Mouse (Mus musculus): ENCODE data around the gene Serbp1. TPM values are rescaled to one million over a fixed set of nuclear protein-coding genes. Genes with fewer than 3 reads are reported as not detected.

The Serbp1 gene
- polyA plus RNA-seq, 1 experiment from 2014 or later, result 513 TPM

DNA sequence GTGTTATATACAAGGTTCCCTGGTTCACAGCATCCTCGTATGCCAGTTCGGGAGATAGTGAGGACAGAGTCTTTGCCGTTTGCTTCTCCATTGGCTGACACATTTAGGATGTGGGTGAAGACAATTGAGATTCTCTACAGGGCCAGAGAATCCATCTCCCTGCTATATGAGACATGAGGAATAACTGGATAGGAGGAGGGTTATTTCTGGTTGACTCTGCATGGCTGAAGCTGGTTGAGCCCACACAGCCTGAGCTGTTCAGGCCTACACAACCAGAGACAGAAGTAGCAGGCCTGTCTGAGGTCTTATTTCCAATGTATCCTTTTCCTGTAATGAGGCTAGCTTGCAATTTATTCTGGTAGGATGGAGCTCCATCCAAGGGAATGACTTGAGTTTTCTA lies 3.3 kb downstream of the Serbp1 start:
- H3K9ac ChIP-seq, result no peak overlapping the region
- no peak overlapping the region for H3K4me2 ChIP-seq
- H3K9me3 ChIP-seq (replicated peaks), result no peaks in the 10 kb centered on the region
- no peak overlapping the region for H3K4me3 ChIP-seq
- no peak for ATAC-seq
- H3K27me3 ChIP-seq (replicated peaks), result no peaks in the 10 kb centered on the region
- 89% methylated on average over 3 of the region's 3 CpGs for WGBS (ENCODE audit: insufficient replicate concordance)
- no peaks in the 10 kb centered on the region for H3K36me3 ChIP-seq
- no peaks in the 10 kb centered on the region for H3K4me1 ChIP-seq
- H3K27ac ChIP-seq, result no peak overlapping the region

DNA sequence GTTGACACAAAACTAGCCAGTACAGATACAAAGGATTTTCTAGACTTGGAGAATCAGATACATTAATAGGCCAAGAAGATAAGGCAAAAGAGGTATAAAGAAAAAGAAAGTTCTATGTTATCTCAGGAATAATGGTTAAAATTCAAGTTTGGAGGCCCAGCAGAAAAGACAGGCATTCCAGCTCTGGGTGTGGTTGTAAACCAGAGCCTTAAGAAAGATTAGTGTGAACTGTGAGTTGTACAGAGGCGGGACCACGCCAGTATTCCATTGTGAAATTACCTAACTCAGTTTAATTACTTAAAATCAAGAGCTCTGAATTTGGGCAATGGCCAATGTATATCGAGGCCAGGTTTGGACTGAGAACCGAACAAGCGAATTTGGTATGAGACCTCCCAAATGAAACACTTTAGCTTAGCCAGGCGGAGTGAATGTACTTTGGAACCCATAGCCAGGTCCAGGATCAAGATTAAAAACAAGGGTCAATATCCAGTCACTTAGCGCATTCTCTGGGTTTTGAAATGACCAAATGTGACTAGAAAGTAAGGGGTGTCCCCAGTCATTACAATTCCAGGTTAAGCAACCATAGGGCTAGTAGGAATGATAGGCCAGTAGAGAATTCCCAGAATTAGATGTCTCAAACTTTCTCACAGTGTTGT lies 5.9 kb downstream of the Serbp1 start:
- Histone ChIP-seq H3K36me3 (no peaks in the 10 kb centered on the region), H3K4me2 (no peak overlapping the region), H3K27me3 (replicated peaks) (no peaks in the 10 kb centered on the region), H3K4me1 (no peaks in the 10 kb centered on the region), H3K4me3 (no peak overlapping the region), H3K27ac (no peak overlapping the region), H3K9me3 (replicated peaks) (no peaks in the 10 kb centered on the region), H3K9ac (no peak overlapping the region)
- ATAC-seq, result no peak
- WGBS (ENCODE audit: insufficient replicate concordance), result 75% methylated on average over 7 of the region's 7 CpGs

DNA sequence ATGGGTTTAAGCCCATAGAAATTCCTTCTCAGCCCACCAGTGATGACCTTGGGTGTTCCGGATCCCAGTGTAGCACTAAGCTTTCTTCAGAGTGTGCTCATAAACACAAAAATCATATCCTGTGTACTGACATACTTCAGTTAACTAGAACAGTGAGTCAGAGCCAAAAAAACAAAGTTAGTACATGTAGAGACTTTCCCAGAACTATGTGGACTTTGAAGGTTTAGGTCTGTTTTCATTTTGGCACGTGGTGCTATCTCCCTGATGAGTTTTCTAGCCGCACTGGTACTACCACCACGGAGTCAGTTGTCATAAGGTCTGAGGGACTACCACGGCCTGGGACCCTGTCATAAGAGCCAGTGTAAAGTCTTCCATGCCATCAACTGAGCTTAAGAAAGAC lies 6.5 kb downstream of the Serbp1 start:
- Histone ChIP-seq H3K9me3 (replicated peaks) (no peaks in the 10 kb centered on the region), H3K4me2 (no peak overlapping the region), H3K4me1 (no peaks in the 10 kb centered on the region), H3K36me3 (no peaks in the 10 kb centered on the region), H3K27ac (no peak overlapping the region), H3K4me3 (no peak overlapping the region), H3K27me3 (replicated peaks) (no peaks in the 10 kb centered on the region), H3K9ac (no peak overlapping the region)
- ATAC-seq, result no peak
- 77% methylated on average over 5 of the region's 5 CpGs for WGBS (ENCODE audit: insufficient replicate concordance)

DNA sequence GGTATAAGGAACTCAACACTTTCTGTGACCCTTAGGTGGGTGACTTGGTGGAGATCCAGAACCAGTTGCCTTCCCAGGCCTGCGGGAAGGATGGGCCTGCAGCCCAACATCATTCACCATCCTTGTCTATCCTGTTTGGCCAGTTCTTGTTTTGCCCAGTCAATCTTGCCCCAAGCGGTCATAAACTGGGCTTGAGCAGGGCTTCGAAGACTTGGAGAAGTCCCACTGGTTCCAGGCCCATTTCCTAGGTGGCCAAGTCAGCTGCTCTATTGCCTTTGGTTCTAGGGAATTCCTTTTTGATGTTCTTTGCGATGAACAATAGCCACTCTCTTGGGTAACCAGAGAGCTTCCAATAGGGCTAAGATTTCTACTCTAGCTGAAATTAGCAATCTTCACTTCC lies 13.1 kb downstream of the Serbp1 start:
- ATAC-seq, result no peak
- H3K27me3 ChIP-seq (replicated peaks), result no peaks in the 10 kb centered on the region
- no peak overlapping the region for H3K9ac ChIP-seq
- no peak overlapping the region for H3K27ac ChIP-seq
- WGBS (ENCODE audit: insufficient replicate concordance), result 73% methylated on average over 4 of the region's 4 CpGs
- no peak overlapping the region for H3K4me2 ChIP-seq
- no peaks in the 10 kb centered on the region for H3K4me1 ChIP-seq
- no peaks in the 10 kb centered on the region for H3K9me3 ChIP-seq (replicated peaks)
- no peaks in the 10 kb centered on the region for H3K36me3 ChIP-seq
- no peak overlapping the region for H3K4me3 ChIP-seq

DNA sequence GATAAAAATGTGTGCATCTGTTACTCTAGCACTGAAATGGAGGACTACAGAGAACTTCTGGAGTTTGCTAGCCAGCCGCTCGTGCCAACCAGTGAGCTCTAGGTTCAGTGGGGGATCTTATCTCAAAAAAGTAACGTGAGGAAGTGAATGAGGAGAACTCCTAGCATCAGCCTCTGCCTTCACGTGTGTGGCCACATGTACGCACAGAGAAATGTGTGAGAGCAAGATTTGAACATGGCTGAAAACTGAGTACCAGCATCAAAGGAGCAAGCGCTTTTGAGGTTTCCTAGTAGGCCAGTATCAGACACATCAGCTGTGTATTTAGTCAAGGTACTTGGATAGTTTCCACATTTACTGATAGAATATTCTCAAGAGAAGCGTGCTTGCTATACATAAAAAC lies 27.0 kb downstream of the Serbp1 start:
- WGBS (ENCODE audit: insufficient replicate concordance), result 40% methylated on average over 7 of the region's 7 CpGs
- no peak for ATAC-seq
- peak overlapping the region; percentile 40; the same call in 1 of the 2 replicates for H3K27ac ChIP-seq
- peaks cover 24% of the 10 kb centered on the region for H3K4me1 ChIP-seq
- H3K27me3 ChIP-seq (replicated peaks), result no peaks in the 10 kb centered on the region
- H3K36me3 ChIP-seq, result 0 out of 2 replicates have a peak, but pooled peaks cover under 1% of the 10 kb centered on the region
- peak overlapping the region; percentile 90 for H3K4me2 ChIP-seq
- peak overlapping the region; percentile 31; the same call in 1 of the 2 replicates for H3K9ac ChIP-seq
- H3K4me3 ChIP-seq, result no peak overlapping the region
- no peaks in the 10 kb centered on the region for H3K9me3 ChIP-seq (replicated peaks)

DNA sequence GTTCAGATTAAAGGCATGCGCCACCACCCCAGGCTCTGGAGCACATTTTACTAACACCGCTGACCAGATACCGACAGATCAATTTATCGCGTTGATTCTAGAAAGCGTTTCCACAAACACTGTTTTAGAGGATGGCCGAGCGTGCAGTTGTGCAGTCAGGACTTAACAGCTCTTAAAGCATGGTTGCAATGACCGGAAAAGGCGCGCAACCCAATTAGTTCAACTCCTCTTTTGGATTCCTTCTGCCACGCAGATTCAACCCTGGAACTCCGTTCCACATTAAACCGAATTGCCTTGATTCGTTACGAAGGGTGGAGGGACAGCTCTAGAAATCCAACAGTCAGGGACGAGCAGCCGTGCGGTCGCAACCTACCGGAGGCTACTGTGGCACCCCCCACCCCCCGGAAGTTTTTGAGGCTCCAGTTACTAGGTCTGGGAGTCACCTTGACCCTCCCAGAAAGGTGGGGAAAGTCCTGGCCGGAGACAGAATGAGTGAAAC lies 28.2 kb downstream of the Serbp1 start:
- peaks cover 8% of the 10 kb centered on the region for H3K36me3 ChIP-seq
- H3K9ac ChIP-seq, result peak overlapping the region; percentile 77
- peak; percentile 72 for ATAC-seq
- H3K4me3 ChIP-seq, result peak overlapping the region; percentile 96
- no peaks in the 10 kb centered on the region for H3K9me3 ChIP-seq (replicated peaks)
- peak overlapping the region; percentile 90 for H3K4me2 ChIP-seq
- H3K27ac ChIP-seq, result peak overlapping the region; percentile 86
- H3K4me1 ChIP-seq, result peaks cover 37% of the 10 kb centered on the region
- WGBS (ENCODE audit: insufficient replicate concordance), result under 1% methylated on average over 23 of the region's 23 CpGs
- H3K27me3 ChIP-seq (replicated peaks), result no peaks in the 10 kb centered on the region

DNA sequence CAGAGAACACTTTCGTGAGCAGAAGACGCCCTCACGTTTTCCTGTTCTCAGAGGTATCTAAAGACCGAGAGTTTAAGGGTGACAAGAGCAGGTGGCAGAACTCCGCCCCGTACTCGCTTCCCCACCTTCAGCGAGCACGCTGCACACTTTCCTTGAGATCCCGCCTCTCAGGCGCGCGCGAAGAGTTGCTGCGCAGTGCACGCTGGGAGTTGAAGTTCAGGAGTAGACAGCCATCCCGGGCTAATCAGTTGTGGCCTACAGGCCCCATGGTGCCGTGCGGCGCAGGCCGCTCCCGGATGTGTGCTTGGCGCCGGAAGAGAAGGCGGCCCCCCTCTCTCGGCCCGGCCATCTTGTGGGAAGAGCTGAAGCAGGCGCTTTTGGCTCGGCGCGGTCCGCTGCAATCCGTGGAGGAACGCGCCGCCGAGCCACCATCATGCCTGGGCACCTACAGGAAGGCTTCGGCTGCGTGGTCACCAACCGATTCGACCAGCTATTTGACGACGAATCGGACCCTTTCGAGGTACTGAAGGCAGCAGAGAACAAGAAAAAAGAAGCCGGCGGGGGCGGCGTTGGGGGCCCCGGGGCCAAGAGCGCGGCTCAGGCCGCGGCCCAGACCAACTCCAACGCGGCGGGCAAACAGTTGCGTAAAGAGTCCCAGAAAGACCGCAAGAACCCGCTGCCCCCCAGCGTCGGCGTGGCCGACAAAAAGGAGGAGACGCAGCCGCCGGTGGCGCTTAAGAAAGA lies 28.9 kb downstream of the Serbp1 start:
- no peaks in the 10 kb centered on the region for H3K27me3 ChIP-seq (replicated peaks)
- peak; percentile 98 for ATAC-seq
- peak overlapping the region; percentile 99 for H3K9ac ChIP-seq
- peaks cover 42% of the 10 kb centered on the region for H3K4me1 ChIP-seq
- peak overlapping the region; percentile 96 for H3K4me3 ChIP-seq
- H3K9me3 ChIP-seq (replicated peaks), result no peaks in the 10 kb centered on the region
- H3K27ac ChIP-seq, result peak overlapping the region; percentile 91
- H3K36me3 ChIP-seq, result peaks cover 15% of the 10 kb centered on the region
- under 1% methylated on average over 68 of the region's 68 CpGs for WGBS (ENCODE audit: insufficient replicate concordance)
- peak overlapping the region; percentile 90 for H3K4me2 ChIP-seq

DNA sequence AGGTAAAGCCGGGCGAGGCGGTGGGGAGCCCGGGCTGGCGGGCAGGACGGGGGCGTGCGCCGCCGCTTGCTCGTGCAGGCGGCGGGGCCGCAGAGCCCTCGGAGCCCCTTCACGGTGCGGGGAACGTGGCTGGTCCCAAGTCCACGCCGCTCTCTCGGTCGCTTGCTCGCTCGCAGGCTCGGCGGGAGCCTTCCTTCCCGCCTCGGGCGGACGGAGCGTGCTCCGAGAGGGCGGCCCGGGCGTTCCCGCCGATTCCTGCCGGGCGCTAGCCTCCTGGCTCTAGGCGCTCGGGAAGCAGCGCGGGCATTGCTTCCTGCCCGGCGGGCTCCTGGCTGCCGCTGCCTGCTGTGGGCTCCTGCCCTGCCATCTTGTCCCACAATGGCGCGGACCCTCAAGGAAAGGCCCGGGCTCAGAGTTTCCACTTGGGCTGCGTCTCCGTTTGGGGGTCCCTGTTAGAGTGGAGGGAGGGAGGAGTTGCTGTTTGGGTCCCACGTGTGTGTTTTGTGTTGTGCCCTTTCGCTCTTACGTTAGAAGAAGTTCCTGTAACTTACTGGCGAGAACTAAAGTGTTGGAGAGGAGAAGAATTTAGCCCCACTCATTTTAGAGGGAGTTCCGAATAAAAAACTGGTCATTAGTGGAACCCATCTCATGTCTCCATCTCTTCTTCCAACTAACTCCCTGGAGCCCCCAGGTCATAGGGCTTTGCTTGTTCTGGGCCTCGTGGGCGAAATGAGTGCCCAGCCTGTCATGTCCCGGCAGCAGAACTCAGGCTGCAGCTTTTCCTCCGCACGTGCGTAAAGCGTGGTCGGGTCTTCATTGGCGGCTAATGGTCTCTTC lies 29.6 kb downstream of the Serbp1 start:
- Histone ChIP-seq H3K4me1 (peaks cover 42% of the 10 kb centered on the region), H3K9me3 (replicated peaks) (no peaks in the 10 kb centered on the region)
- whole genome bisulfite sequencing (ENCODE audit: insufficient replicate concordance), result under 1% methylated on average over 65 of the region's 65 CpGs

DNA sequence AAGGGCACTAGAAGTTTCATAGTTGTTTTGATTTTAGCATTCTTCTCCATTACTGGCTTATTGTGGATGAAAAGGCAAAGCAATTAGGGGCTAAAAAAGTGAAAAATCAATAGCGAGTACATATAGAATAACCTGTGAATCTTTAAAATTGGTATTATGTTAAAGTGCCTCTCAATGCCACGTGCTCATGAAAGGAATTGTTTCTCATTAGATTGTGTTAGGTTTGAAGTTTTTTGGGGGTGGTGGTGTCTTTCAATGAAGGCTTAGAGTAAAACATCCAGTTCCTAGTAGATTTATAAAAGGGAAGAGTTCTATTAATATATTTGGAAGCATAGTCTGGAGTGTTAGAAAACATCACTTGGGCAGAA lies 30.3 kb downstream of the Serbp1 start:
- Histone ChIP-seq H3K9me3 (replicated peaks) (no peaks in the 10 kb centered on the region), H3K4me1 (peaks cover 46% of the 10 kb centered on the region), H3K36me3 (peaks cover 27% of the 10 kb centered on the region), H3K27ac (no peak overlapping the region), H3K4me2 (peak overlapping the region; percentile 64), H3K27me3 (replicated peaks) (no peaks in the 10 kb centered on the region), H3K4me3 (peak overlapping the region; percentile 96), H3K9ac (peak overlapping the region; percentile 99)
- WGBS (ENCODE audit: insufficient replicate concordance), result 0% methylated on average over 2 of the region's 2 CpGs
- no peak for ATAC-seq

More for the DNA sequence above, 29.6 kb downstream of the Serbp1 start:
- Histone ChIP-seq H3K27ac (peak overlapping the region; percentile 91), H3K4me2 (peak overlapping the region; percentile 64), H3K9ac (peak overlapping the region; percentile 99), H3K4me3 (peak overlapping the region; percentile 96), H3K27me3 (replicated peaks) (no peaks in the 10 kb centered on the region), H3K36me3 (peaks cover 23% of the 10 kb centered on the region)
- peak; percentile 1; the same call in 1 of the 2 replicates for ATAC-seq

DNA sequence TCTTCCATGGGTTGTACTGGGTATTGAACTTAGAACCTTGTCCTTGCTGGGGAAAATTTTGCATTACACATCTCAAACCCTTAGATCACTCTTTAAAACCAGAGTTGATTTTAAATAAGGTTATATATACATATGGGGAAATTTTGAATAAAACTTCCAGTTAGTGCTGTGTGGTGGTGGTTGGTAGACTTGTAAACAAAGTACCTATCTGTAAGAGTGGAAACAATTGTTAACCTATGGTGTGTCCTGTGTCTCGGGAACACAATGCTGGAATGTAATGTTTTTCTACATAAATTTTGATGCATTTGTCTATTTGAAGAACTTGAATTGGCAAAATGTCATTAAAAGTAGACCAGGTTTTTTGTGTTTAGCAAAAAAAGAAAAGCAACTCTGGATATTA lies 31.0 kb downstream of the Serbp1 start:
- peak overlapping the region; percentile 64 for H3K4me2 ChIP-seq
- H3K4me3 ChIP-seq, result peak overlapping the region; percentile 96
- H3K9ac ChIP-seq, result peak overlapping the region; percentile 99
- ATAC-seq, result no peak
- no peaks in the 10 kb centered on the region for H3K27me3 ChIP-seq (replicated peaks)
- H3K27ac ChIP-seq, result peak overlapping the region; percentile 48; the same call in 1 of the 2 replicates
- H3K4me1 ChIP-seq, result peaks cover 51% of the 10 kb centered on the region
- peaks cover 34% of the 10 kb centered on the region for H3K36me3 ChIP-seq
- WGBS (ENCODE audit: insufficient replicate concordance), result 3% methylated on average over 1 of the region's 1 CpGs
- H3K9me3 ChIP-seq (replicated peaks), result no peaks in the 10 kb centered on the region

DNA sequence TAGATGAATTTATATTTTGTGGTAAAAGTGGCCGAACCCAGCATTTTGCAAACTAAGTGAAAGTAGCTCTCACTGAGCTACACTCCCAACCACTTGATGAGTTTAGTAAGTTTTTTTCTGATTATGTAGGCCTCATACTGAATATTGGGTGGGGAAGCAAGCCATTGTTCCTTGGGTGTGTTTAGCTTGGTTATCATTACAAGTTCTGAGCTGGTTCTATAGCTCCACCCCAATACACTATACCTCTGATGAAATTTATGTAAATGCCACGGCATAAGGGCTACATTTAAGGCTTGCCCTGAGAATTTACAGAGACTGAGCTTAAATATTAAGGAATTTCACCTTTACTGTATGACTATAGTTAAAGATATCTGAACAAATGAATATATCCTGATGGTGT lies 31.5 kb downstream of the Serbp1 start:
- peaks cover 54% of the 10 kb centered on the region for H3K4me1 ChIP-seq
- 12% methylated on average over 2 of the region's 2 CpGs for WGBS (ENCODE audit: insufficient replicate concordance)
- no peaks in the 10 kb centered on the region for H3K9me3 ChIP-seq (replicated peaks)
- peaks cover 39% of the 10 kb centered on the region for H3K36me3 ChIP-seq
- H3K4me2 ChIP-seq, result peak overlapping the region; percentile 64
- no peaks in the 10 kb centered on the region for H3K27me3 ChIP-seq (replicated peaks)
- peak overlapping the region; percentile 99 for H3K9ac ChIP-seq
- H3K4me3 ChIP-seq, result peak overlapping the region; percentile 96
- H3K27ac ChIP-seq, result no peak overlapping the region
- no peak for ATAC-seq
